Mouse (Mus musculus): ENCODE data around the gene Cxcr6. TPM values are rescaled to one million over a fixed set of nuclear protein-coding genes. Genes with fewer than 3 reads are reported as not detected.
"Not testable (repeated sequence)": the region's sequence is repeated elsewhere in the genome, so short reads cannot be mapped to it uniquely, and the experiment has no call there.

Gene Cxcr6
- polyA plus RNA-seq (2015; fragmentation: Nextera tagmentation; extraction: Ambion mirVana): 0.42 and 1.3 TPM in 2 replicates

DNA sequence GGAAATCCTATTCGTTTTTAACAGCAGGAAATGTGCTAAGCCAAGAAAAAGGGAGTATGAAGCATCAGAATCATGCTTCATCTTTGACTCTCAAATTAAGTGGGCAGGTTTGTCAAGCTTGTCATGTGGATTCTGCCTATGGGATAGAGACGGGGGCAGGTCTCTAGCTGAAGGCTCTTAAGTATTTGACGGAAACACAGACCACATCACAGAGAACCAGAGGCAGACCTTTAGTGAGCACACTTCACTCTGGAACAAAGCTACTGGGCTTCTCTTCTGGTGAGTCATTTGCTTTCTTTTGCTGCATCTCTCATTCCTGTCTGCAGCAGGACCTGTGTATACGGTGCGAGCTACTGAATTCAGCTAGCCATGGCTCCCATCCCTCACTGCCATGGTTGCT lies at the start of gene Cxcr6:
Cxcr6 (plus strand) TSS at position 209 of the 400 bp plus-strand sequence.
- no peaks in the 10 kb centered on the region for H3K27me3 ChIP-seq
- H3K4me2 ChIP-seq: no peak within 1 kb of the TSS
- H3K4me1 ChIP-seq (replicated peaks): 0 out of 2 replicates have a peak, but pooled peaks cover 3% of the 10 kb centered on the region
- H3K9me3 ChIP-seq (replicated peaks): no peaks in the 10 kb centered on the region
- no peak within 1 kb of the TSS for H3K27ac ChIP-seq
- 79% methylated on average over 5 of the region's 5 CpGs for WGBS
- H3K36me3 ChIP-seq: peaks cover 22% of the 10 kb centered on the region
- no peak within 1 kb of the TSS for H3K9ac ChIP-seq
- no peak within 1 kb of the TSS for H3K4me3 ChIP-seq
- no peak for ATAC-seq (replicated peaks; ENCODE audit: insufficient number of reproducible peaks, insufficient read depth, low FRiP score, low read depth)

DNA sequence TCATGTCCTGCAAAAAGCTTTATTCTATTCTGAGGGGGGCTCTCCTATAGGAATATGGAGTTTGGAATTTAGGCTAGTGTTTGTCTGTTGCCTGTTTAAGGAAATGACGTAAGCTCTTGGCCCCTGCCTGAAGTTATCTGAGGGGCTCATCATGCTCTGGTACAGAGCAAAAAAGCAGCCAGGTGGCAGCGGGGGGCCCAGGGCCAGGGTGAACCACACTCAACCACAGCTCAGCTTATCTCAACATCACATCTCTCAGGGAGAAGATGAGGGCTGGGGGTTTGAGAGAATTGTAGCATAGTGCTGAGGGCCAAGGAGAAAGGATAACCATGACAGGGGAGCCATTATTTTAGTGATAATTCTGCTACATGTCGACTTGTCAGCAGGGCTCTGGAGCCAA lies 49.5 kb upstream of the Cxcr6 start:
- Histone ChIP-seq H3K27me3 (no peaks in the 10 kb centered on the region), H3K36me3 (no peaks in the 10 kb centered on the region), H3K9ac (no peak overlapping the region), H3K4me2 (no peak overlapping the region), H3K4me3 (no peak overlapping the region), H3K4me1 (replicated peaks) (no peaks in the 10 kb centered on the region), H3K27ac (no peak overlapping the region), H3K9me3 (replicated peaks) (no peaks in the 10 kb centered on the region)
- 59% methylated on average over 3 of the region's 3 CpGs for WGBS
- ATAC-seq (replicated peaks; ENCODE audit: insufficient number of reproducible peaks, insufficient read depth, low FRiP score, low read depth): no peak

DNA sequence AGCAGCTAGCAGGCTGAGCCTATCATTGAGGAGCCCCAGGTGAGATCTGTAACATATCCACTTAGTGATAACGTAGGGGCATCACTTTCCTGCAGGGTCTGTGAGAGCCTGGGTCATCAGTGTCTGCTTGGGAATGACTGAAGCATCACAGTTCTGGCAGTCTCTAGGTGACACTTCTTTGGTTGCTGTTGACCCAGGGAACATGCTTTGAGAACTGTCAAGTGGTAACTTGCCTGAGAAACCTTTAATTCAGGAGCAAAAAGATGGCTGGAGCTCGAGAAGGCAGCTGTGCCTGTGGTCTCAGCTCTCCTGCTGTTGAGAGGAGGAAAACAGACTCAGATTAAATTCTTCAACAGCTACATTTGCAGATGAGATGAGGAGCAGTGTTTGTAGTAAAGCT lies 48.9 kb upstream of the Cxcr6 start:
- 57% methylated on average over 2 of the region's 2 CpGs for WGBS
- no peaks in the 10 kb centered on the region for H3K9me3 ChIP-seq (replicated peaks)
- H3K4me1 ChIP-seq (replicated peaks): no peaks in the 10 kb centered on the region
- H3K36me3 ChIP-seq: no peaks in the 10 kb centered on the region
- H3K9ac ChIP-seq: no peak overlapping the region
- no peak overlapping the region for H3K4me3 ChIP-seq
- ATAC-seq (replicated peaks; ENCODE audit: insufficient number of reproducible peaks, insufficient read depth, low FRiP score, low read depth): no peak
- H3K27ac ChIP-seq: no peak overlapping the region
- H3K4me2 ChIP-seq: no peak overlapping the region
- H3K27me3 ChIP-seq: no peaks in the 10 kb centered on the region

DNA sequence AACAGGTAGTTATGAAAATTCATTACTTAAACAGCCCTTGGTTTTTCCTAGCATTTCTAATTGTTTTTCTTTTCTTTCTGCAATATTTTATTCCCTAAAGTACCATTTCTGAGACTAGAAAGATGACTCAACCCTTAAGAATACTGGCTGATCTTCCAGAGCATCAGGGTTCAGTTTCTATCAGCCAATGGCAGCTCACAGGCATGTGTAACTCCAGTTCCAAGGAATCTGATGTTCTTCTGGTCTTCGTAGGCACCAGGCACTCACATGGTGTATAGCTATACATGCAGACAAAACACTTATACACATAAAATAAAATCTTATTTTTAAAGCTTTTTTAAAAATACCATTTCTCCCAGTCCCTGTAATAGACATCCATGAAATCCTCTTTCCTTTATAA lies 48.1 kb upstream of the Cxcr6 start:
- 75% methylated on average over 1 of the region's 1 CpGs for WGBS
- Histone ChIP-seq H3K27ac (no peak overlapping the region), H3K9me3 (replicated peaks) (no peaks in the 10 kb centered on the region), H3K4me2 (no peak overlapping the region), H3K4me3 (no peak overlapping the region), H3K4me1 (replicated peaks) (no peaks in the 10 kb centered on the region), H3K9ac (no peak overlapping the region), H3K27me3 (no peaks in the 10 kb centered on the region), H3K36me3 (no peaks in the 10 kb centered on the region)
- no peak for ATAC-seq (replicated peaks; ENCODE audit: insufficient number of reproducible peaks, insufficient read depth, low FRiP score, low read depth)

DNA sequence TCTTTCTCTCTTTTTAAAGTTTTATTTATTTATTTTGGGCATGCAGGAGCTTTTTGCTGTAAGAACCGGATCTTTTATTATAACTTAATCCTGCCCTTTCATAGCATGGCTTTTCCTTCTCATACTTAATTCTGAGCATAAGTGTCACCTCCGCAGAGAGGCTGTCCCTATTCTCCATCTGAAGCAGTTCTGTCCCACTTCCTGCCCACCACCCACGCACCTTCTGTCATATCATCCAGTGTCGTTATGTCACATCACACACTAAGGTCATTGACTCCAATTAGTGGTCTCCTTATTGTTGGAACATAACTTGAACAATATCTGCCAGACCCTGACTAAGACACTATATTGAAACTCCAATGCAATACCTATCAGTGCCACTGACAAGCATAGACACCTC lies 47.6 kb upstream of the Cxcr6 start:
- Histone ChIP-seq H3K4me3 (no peak overlapping the region), H3K36me3 (no peaks in the 10 kb centered on the region), H3K4me1 (replicated peaks) (no peaks in the 10 kb centered on the region), H3K9ac (no peak overlapping the region), H3K27ac (no peak overlapping the region), H3K4me2 (no peak overlapping the region), H3K27me3 (no peaks in the 10 kb centered on the region), H3K9me3 (replicated peaks) (no peaks in the 10 kb centered on the region)
- WGBS: 65% methylated on average over 4 of the region's 4 CpGs
- no peak for ATAC-seq (replicated peaks; ENCODE audit: insufficient number of reproducible peaks, insufficient read depth, low FRiP score, low read depth)

DNA sequence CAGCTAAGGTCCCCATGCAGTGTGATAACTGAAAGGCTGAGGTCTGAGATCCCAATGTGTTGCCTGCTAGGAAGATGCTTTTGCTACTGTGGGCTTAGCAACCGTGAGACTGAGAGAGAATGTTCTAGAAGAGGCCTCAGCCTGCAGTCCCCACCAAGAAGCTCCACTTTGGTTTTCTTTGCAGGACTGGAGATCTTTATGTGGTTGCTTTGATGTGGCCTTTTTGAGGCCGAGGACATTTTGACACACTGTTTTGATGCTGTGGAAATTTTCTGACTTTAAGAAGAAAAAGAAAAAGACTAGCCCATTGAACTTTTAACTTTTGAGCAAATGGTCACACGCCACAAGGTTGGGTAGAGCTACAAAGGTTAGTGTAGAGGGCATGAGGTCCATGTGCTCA lies 45.5 kb upstream of the Cxcr6 start:
- Histone ChIP-seq H3K27ac (no peak overlapping the region), H3K27me3 (no peaks in the 10 kb centered on the region), H3K4me1 (replicated peaks) (no peaks in the 10 kb centered on the region), H3K4me3 (no peak overlapping the region), H3K9ac (no peak overlapping the region), H3K36me3 (no peaks in the 10 kb centered on the region), H3K4me2 (no peak overlapping the region), H3K9me3 (replicated peaks) (no peaks in the 10 kb centered on the region)
- WGBS: 75% methylated on average over 3 of the region's 3 CpGs
- no peak for ATAC-seq (replicated peaks; ENCODE audit: insufficient number of reproducible peaks, insufficient read depth, low FRiP score, low read depth)

DNA sequence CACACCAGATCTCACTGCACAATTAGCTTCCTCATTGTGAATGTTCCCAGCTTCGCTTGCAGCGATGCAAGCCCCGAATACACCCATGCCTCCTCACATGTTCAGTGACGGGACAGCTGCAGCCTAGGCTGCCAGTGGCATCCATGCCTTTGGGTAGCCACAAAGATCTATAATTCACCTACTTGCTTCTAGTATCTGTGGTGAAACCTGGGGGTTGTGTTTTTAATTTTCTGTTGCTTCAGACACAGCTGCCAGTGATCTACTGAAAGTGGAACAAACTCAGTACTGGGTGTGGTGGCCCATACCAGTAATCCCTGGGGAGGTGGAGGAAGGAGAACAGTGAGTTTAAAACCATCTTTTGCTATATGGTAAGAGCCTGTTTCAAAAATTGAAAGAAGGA lies 43.4 kb upstream of the Cxcr6 start:
- Histone ChIP-seq H3K27me3 (no peaks in the 10 kb centered on the region), H3K9me3 (replicated peaks) (no peaks in the 10 kb centered on the region), H3K9ac (no peak overlapping the region), H3K4me3 (no peak overlapping the region), H3K36me3 (no peaks in the 10 kb centered on the region), H3K27ac (no peak overlapping the region), H3K4me1 (replicated peaks) (no peaks in the 10 kb centered on the region), H3K4me2 (no peak overlapping the region)
- ATAC-seq (replicated peaks; ENCODE audit: insufficient number of reproducible peaks, insufficient read depth, low FRiP score, low read depth): no peak
- 82% methylated on average over 4 of the region's 4 CpGs for WGBS

DNA sequence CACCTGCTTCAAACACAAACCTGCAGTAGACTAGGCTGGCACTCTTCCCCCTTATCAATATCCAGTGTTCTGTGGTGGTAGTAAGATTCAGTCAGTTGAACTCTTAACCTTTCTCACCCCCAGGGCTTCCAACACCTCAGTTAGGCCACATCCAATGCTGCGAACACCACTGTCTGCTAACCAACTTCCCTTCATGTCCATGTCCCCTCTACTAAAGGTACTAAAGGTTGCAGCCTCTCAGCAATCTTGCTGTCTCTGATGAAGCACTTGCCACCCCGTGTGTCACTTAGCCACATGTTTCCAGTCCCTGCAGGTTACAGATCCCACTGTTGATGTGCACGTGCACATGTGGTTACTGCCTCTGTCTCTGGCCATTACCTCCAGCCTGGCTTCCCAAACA lies 42.5 kb upstream of the Cxcr6 start:
- 64% methylated on average over 3 of the region's 3 CpGs for WGBS
- ATAC-seq (replicated peaks; ENCODE audit: insufficient number of reproducible peaks, insufficient read depth, low FRiP score, low read depth): no peak

DNA sequence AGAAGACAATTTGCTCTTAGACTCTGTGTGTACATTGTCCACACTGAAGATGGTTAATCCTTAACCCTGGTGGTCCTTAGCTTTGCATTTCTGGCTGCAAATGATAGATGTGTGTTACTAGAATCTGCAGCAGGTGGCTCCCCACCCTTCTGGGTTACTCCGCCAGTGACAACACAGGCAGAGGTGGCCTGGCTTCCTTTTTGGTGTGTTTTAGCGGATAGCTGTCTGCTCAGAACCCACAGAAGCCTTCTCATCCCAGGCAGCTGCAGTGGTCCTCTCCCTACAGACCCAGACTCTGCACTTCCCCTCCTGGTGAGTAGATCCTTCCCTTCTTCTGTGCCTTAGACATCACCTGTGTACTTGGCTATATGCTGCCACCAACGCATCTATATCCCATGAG lies 39.3 kb upstream of the Cxcr6 start:
- WGBS: 60% methylated on average over 3 of the region's 3 CpGs
- no peak for ATAC-seq (replicated peaks; ENCODE audit: insufficient number of reproducible peaks, insufficient read depth, low FRiP score, low read depth)

More for the DNA sequence above, 42.5 kb upstream of the Cxcr6 start:
- Histone ChIP-seq H3K9ac (no peak overlapping the region), H3K27me3 (no peaks in the 10 kb centered on the region), H3K4me1 (replicated peaks) (no peaks in the 10 kb centered on the region), H3K4me3 (no peak overlapping the region), H3K4me2 (no peak overlapping the region), H3K9me3 (replicated peaks) (no peaks in the 10 kb centered on the region), H3K27ac (no peak overlapping the region), H3K36me3 (no peaks in the 10 kb centered on the region)

DNA sequence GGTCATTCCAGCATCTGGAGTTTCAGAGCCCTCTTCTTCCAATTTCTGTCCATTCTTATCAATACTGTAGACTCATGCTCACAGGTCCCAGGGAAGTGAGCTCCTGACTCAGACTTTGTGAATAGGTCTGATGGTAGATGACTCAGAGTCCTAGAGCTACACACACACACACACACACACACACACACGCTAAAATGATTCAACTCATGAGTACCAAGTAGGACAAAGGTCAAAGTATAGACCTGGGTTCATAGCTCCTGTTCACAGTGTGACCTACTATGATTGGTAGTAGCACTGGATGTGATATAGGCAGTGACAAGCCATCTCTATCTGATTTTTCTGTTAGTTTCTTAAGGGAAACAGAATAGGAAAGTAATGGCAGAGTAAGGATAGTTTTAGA lies 37.8 kb upstream of the Cxcr6 start:
- Histone ChIP-seq H3K27me3 (no peaks in the 10 kb centered on the region), H3K9ac (no peak overlapping the region), H3K27ac (no peak overlapping the region), H3K4me2 (no peak overlapping the region), H3K36me3 (no peaks in the 10 kb centered on the region), H3K9me3 (replicated peaks) (no peaks in the 10 kb centered on the region), H3K4me3 (no peak overlapping the region), H3K4me1 (replicated peaks) (no peaks in the 10 kb centered on the region)
- WGBS: 77% methylated on average over 1 of the region's 1 CpGs
- no peak for ATAC-seq (replicated peaks; ENCODE audit: insufficient number of reproducible peaks, insufficient read depth, low FRiP score, low read depth)

More for the DNA sequence above, 39.3 kb upstream of the Cxcr6 start:
- Histone ChIP-seq H3K27ac (no peak overlapping the region), H3K9me3 (replicated peaks) (no peaks in the 10 kb centered on the region), H3K36me3 (no peaks in the 10 kb centered on the region), H3K9ac (no peak overlapping the region), H3K4me1 (replicated peaks) (no peaks in the 10 kb centered on the region), H3K4me3 (no peak overlapping the region), H3K4me2 (no peak overlapping the region), H3K27me3 (no peaks in the 10 kb centered on the region)

DNA sequence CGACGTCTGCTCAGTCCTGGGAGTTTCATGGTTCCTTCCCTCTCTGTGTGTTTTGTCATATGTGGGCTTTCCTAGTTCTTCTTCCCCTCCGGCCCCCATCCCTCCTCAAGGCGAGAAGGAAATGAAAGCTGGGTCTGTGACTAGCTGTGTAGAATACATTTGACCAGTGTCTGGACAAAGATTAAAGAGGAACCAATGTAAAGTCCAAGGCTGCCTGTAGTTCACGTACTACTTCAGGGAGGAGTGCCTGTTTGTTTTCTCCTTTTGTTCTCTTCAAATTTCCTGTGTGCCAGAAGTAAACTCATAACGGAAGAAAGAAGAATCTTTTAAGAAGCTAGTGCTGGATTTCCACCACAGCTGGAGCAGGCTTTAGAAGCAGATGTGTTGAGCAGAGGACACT lies 36.7 kb upstream of the Cxcr6 start:
- ATAC-seq (replicated peaks; ENCODE audit: insufficient number of reproducible peaks, insufficient read depth, low FRiP score, low read depth): no peak
- Histone ChIP-seq H3K4me2 (no peak overlapping the region), H3K4me3 (no peak overlapping the region), H3K27me3 (no peaks in the 10 kb centered on the region), H3K9ac (no peak overlapping the region), H3K9me3 (replicated peaks) (no peaks in the 10 kb centered on the region), H3K4me1 (replicated peaks) (no peaks in the 10 kb centered on the region), H3K36me3 (no peaks in the 10 kb centered on the region), H3K27ac (no peak overlapping the region)
- 46% methylated on average over 6 of the region's 6 CpGs for WGBS

DNA sequence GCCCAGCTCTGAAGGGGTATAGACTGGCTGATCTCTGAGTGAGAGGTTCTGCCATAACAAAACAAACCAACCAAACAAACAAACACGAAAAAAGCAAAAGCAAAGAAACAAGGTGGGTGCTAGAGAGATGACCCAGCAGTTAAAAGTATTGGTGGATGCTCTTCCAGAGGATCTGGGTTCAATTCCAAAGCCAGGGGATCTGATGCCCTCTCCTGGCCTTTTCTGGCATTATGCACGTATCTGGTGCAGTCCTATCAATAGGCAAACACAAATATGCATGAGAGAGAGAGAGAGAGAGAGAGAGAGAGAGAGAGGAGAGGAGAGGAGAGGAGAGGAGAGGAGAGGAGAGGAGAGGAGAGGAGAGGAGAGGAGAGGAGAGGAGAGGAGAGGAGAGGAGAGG lies 33.0 kb upstream of the Cxcr6 start:
- WGBS: 37% methylated on average over 2 of the region's 2 CpGs
- H3K27me3 ChIP-seq; H3K9ac ChIP-seq; H3K36me3 ChIP-seq; H3K4me3 ChIP-seq; H3K27ac ChIP-seq; H3K9me3 ChIP-seq (replicated peaks); H3K4me2 ChIP-seq; H3K4me1 ChIP-seq (replicated peaks); ATAC-seq (replicated peaks; ENCODE audit: insufficient number of reproducible peaks, insufficient read depth, low FRiP score, low read depth): not testable (repeated sequence)

All from heart, embryonic 15.5 days (tissue).